8 mouse cellular contexts compared by ENCODE assay signal in genomic region chr19:46327531-46328064, GRCm38 (mm10). TPM values are rescaled to one million over a fixed set of nuclear protein-coding genes. Genes with fewer than 3 reads are reported as not detected.
DNase-seq lines count a peak whose midpoint lies in the region; ATAC-seq and TF ChIP-seq lines count a peak whose summit lies in the region.

No protein-coding gene starts in this region.

- H3K27ac ChIP-seq in heart, embryonic 15.5 days, result peak overlapping the region; percentile 86
- H3K27ac ChIP-seq in hindbrain, embryonic 10.5 days, result peak overlapping the region; percentile 94
- H3K27ac ChIP-seq in macrophage, result peak overlapping the region; percentile 66

- no peaks in the 10 kb centered on the region for H3K9me3 ChIP-seq in heart, embryonic 15.5 days (replicated peaks)
- H3K9me3 ChIP-seq in G1E (replicated peaks), result no peaks in the 10 kb centered on the region
- H3K9me3 ChIP-seq in hindbrain, embryonic 10.5 days, result no peaks in the 10 kb centered on the region

- H3K4me3 ChIP-seq in heart, embryonic 15.5 days, result peak overlapping the region; percentile 68
- peak overlapping the region; percentile 83 for H3K4me3 ChIP-seq in G1E (ENCODE audit: low read depth, low read length)
- H3K4me3 ChIP-seq in hindbrain, embryonic 10.5 days, result peak overlapping the region; percentile 82
- H3K4me3 ChIP-seq in macrophage (ENCODE audit: inconsistent target), result peak overlapping the region; percentile 63

- no peak overlapping the region; the same call in 1 of the 2 replicates for H3K9ac ChIP-seq in heart, embryonic 15.5 days

- H3K36me3 ChIP-seq in heart, embryonic 15.5 days, result peaks cover 11% of the 10 kb centered on the region; the same call in 1 of the 2 replicates
- peaks cover 34% of the 10 kb centered on the region for H3K36me3 ChIP-seq in G1E (replicated peaks)
- H3K36me3 ChIP-seq in hindbrain, embryonic 10.5 days, result peaks cover 25% of the 10 kb centered on the region
- H3K36me3 ChIP-seq in macrophage (ENCODE audit: inconsistent target), result peaks cover 13% of the 10 kb centered on the region; the same call in 1 of the 2 replicates

- peaks cover 31% of the 10 kb centered on the region for H3K4me1 ChIP-seq in heart, embryonic 15.5 days (replicated peaks)
- peaks cover 56% of the 10 kb centered on the region for H3K4me1 ChIP-seq in G1E (ENCODE audit: insufficient read depth, low read depth, low read length)
- peaks cover 78% of the 10 kb centered on the region for H3K4me1 ChIP-seq in hindbrain, embryonic 10.5 days (replicated peaks)

- H3K27me3 ChIP-seq in heart, embryonic 15.5 days, result peaks cover 48% of the 10 kb centered on the region
- peaks cover 41% of the 10 kb centered on the region for H3K27me3 ChIP-seq in G1E (ENCODE audit: insufficient read depth, low read length)
- peaks cover 67% of the 10 kb centered on the region for H3K27me3 ChIP-seq in hindbrain, embryonic 10.5 days (ENCODE audit: insufficient read depth, poor library complexity, severe bottlenecking)

- no peak for ATAC-seq in heart, embryonic 15.5 days (replicated peaks; ENCODE audit: insufficient number of reproducible peaks, insufficient read depth, low FRiP score, low read depth)
- ATAC-seq in G1E (ENCODE audit: extremely low read depth, insufficient number of reproducible peaks, low FRiP score, poor library complexity, severe bottlenecking), result no peak

- 26% methylated on average over 14 of the region's 14 CpGs for WGBS in heart, embryonic 15.5 days
- WGBS in hindbrain, embryonic 10.5 days, result 28% methylated on average over 14 of the region's 14 CpGs
- 39% methylated on average over 14 of the region's 14 CpGs for WGBS in macrophage (ENCODE audit: missing documents)

- no peak for DNase-seq in heart, adult 9 months (ENCODE audit: low spot score in 2 of 2)
- no peak for DNase-seq in G1E (ENCODE audit: low spot score)
- no peak for DNase-seq in hindbrain, embryonic 10.5 days (ENCODE audit: low spot score)
- DNase-seq in gastrocnemius, adult 8-10 months (ENCODE audit: low spot score in 2 of 2), result no peak
- DNase-seq in embryo, embryonic 9.5 days (ENCODE audit: extremely low spot score), result no peak
- DNase-seq in layer of hippocampus, adult 18-20 months (ENCODE audit: low spot score in 2 of 2), result no peak

- no peak for TF ChIP-seq CTCF in G1E (IDR thresholded peaks at IDR 0.05; ENCODE audit: low read depth, low read length)

- no peaks in the 10 kb centered on the region for H3K79me2 ChIP-seq in macrophage (ENCODE audit: inconsistent target)

- peak overlapping the region; percentile 93 for H3K4me2 ChIP-seq in heart, embryonic 15.5 days

RNA-seq across cellular contexts. Expression of gene Fbxl15, which starts 0.4 kb away (rescaled TPM):
- 10.5 and 11.4 TPM in 2 replicates for polyA plus RNA-seq in heart, embryonic 15.5 days (2015; fragmentation: Nextera tagmentation; extraction: Ambion mirVana)
- total RNA-seq in G1E (2014; fragmentation: Nextera tagmentation) (2.0 and 2.2 TPM in 2 replicates), G1E (2017) (2.5 and 3.8 TPM in 2 replicates)
- polyA plus RNA-seq in G1E (2012) (15.2 and 16.5 TPM in 2 replicates), macrophage (2018) (1.1 to 6.6 TPM (median 6.4 TPM) in 3 replicates)
- 23.2 and 28.2 TPM in 2 replicates for polyA plus RNA-seq in hindbrain, embryonic 10.5 days (2016; fragmentation: Nextera tagmentation; extraction: Ambion mirVana)
- 1 to 10 TPM in 25 of 26 experiments, under 1 TPM in 1; 0.69 to 7.2 (median 3.3) TPM for total RNA-seq in macrophage (2018; cell fraction: chromatin; rRNA removed)
- 1 to 10 TPM; 4.4 to 9.7 (median 6.5) TPM for total RNA-seq in macrophage (2018; cell fraction: cytosol; rRNA removed)
- total RNA-seq in macrophage (2018; cell fraction: nucleus; rRNA removed), result 1 to 10 TPM; 1.3 to 8.8 (median 4.4) TPM
- total RNA-seq in gastrocnemius, adult 8-10 months (2022), result 1 to 10 TPM; 2.0 to 3.9 (median 3.0) TPM
- 10 to 100 TPM; 30.7 to 31.5 TPM for total RNA-seq in layer of hippocampus, adult 18-20 months (2021)

RNA-seq across cellular contexts. Expression of gene Psd, which starts 0.6 kb away (rescaled TPM):
- polyA plus RNA-seq in heart, embryonic 15.5 days (2015; fragmentation: Nextera tagmentation; extraction: Ambion mirVana), result 4.5 and 6.8 TPM in 2 replicates
- total RNA-seq in G1E (2014; fragmentation: Nextera tagmentation) (1.6 TPM in 1 of 2 replicates, not detected in the other), G1E (2017) (0.23 and 1.1 TPM in 2 replicates)
- polyA plus RNA-seq in G1E (2012) (0.41 and 0.74 TPM in 2 replicates), macrophage (2018) (0.13 to 0.33 TPM in 2 of 3 replicates, not detected in the other)
- 4.5 and 9.7 TPM in 2 replicates for polyA plus RNA-seq in hindbrain, embryonic 10.5 days (2016; fragmentation: Nextera tagmentation; extraction: Ambion mirVana)
- 1 to 10 TPM in 16 of 26 experiments, under 1 TPM in 10; 0.41 to 3.9 (median 1.1) TPM for total RNA-seq in macrophage (2018; cell fraction: chromatin; rRNA removed)
- total RNA-seq in macrophage (2018; cell fraction: cytosol; rRNA removed), result under 1 TPM in 18 of 26 experiments, not detected in 8; 0.03 to 0.62 (median 0.11) TPM
- 1 to 10 TPM in 10 of 26 experiments, under 1 TPM in 12, not detected in 4; 0.28 to 2.7 (median 0.93) TPM for total RNA-seq in macrophage (2018; cell fraction: nucleus; rRNA removed)
- total RNA-seq in gastrocnemius, adult 8-10 months (2022), result under 1 TPM in 2 of 4 experiments, not detected in 2; 0.15 to 0.19 TPM
- total RNA-seq in layer of hippocampus, adult 18-20 months (2021), result 100 to 1,000 TPM; 799 to 877 TPM

RNA-seq across cellular contexts. Expression of gene Cuedc2, which starts 10.9 kb away (rescaled TPM):
- polyA plus RNA-seq in heart, embryonic 15.5 days (2015; fragmentation: Nextera tagmentation; extraction: Ambion mirVana), result 118 and 139 TPM in 2 replicates
- total RNA-seq in G1E (2014; fragmentation: Nextera tagmentation) (39.2 and 73.6 TPM in 2 replicates), G1E (2017) (142 and 148 TPM in 2 replicates)
- polyA plus RNA-seq in G1E (2012) (124 and 147 TPM in 2 replicates), macrophage (2018) (107 to 134 TPM (median 122 TPM) in 3 replicates)
- 260 and 279 TPM in 2 replicates for polyA plus RNA-seq in hindbrain, embryonic 10.5 days (2016; fragmentation: Nextera tagmentation; extraction: Ambion mirVana)
- 100 to 1,000 TPM in 4 of 26 experiments, 10 to 100 TPM in 22; 19.6 to 148 (median 75.5) TPM for total RNA-seq in macrophage (2018; cell fraction: chromatin; rRNA removed)
- total RNA-seq in macrophage (2018; cell fraction: cytosol; rRNA removed), result 100 to 1,000 TPM in 19 of 26 experiments, 10 to 100 TPM in 7; 86.3 to 159 (median 111) TPM
- total RNA-seq in macrophage (2018; cell fraction: nucleus; rRNA removed), result 100 to 1,000 TPM in 5 of 26 experiments, 10 to 100 TPM in 21; 42.6 to 129 (median 72.4) TPM
- total RNA-seq in gastrocnemius, adult 8-10 months (2022), result 10 to 100 TPM; 57.5 to 66.3 (median 64.3) TPM
- total RNA-seq in layer of hippocampus, adult 18-20 months (2021), result 100 to 1,000 TPM; 179 to 182 TPM

RNA-seq across cellular contexts. Expression of gene Mfsd13a, which starts 13.3 kb away (rescaled TPM):
- 4.1 and 7.5 TPM in 2 replicates for polyA plus RNA-seq in heart, embryonic 15.5 days (2015; fragmentation: Nextera tagmentation; extraction: Ambion mirVana)
- total RNA-seq in G1E (2014; fragmentation: Nextera tagmentation) (not detected in 2 replicates), G1E (2017) (not detected in 2 replicates)
- polyA plus RNA-seq in G1E (2012) (0.08 and 0.20 TPM in 2 replicates), macrophage (2018) (15.2 to 23.8 TPM (median 20.1 TPM) in 3 replicates)
- polyA plus RNA-seq in hindbrain, embryonic 10.5 days (2016; fragmentation: Nextera tagmentation; extraction: Ambion mirVana), result 10.0 and 11.9 TPM in 2 replicates
- 10 to 100 TPM in 9 of 26 experiments, 1 to 10 TPM in 17; 3.6 to 15.7 (median 8.5) TPM for total RNA-seq in macrophage (2018; cell fraction: chromatin; rRNA removed)
- 10 to 100 TPM; 15.4 to 33.3 (median 24.1) TPM for total RNA-seq in macrophage (2018; cell fraction: cytosol; rRNA removed)
- 10 to 100 TPM in 24 of 26 experiments, 1 to 10 TPM in 2; 9.4 to 52.4 (median 17.7) TPM for total RNA-seq in macrophage (2018; cell fraction: nucleus; rRNA removed)
- 1 to 10 TPM; 1.1 to 2.2 (median 1.9) TPM for total RNA-seq in gastrocnemius, adult 8-10 months (2022)
- total RNA-seq in layer of hippocampus, adult 18-20 months (2021), result 10 to 100 TPM; 28.2 to 29.0 TPM

RNA-seq across cellular contexts. Expression of gene 2310034G01Rik, which starts 22.5 kb away (rescaled TPM):
- polyA plus RNA-seq in heart, embryonic 15.5 days (2015; fragmentation: Nextera tagmentation; extraction: Ambion mirVana), result 0.67 and 1.1 TPM in 2 replicates
- not detected in 2 replicates for total RNA-seq in G1E (2014; fragmentation: Nextera tagmentation)
- total RNA-seq in G1E (2017), result not detected in 2 replicates
- polyA plus RNA-seq in G1E (2012), result not detected in 2 replicates
- polyA plus RNA-seq in hindbrain, embryonic 10.5 days (2016; fragmentation: Nextera tagmentation; extraction: Ambion mirVana), result 1.1 and 1.4 TPM in 2 replicates
- 1 to 10 TPM in 1 of 26 experiments, under 1 TPM in 2, not detected in 23; 0.33 to 1.7 (median 0.75) TPM for total RNA-seq in macrophage (2018; cell fraction: chromatin; rRNA removed)
- under 1 TPM in 22 of 26 experiments, not detected in 4; 0.07 to 0.54 (median 0.21) TPM for total RNA-seq in macrophage (2018; cell fraction: cytosol; rRNA removed)
- total RNA-seq in macrophage (2018; cell fraction: nucleus; rRNA removed), result 1 to 10 TPM in 1 of 26 experiments, under 1 TPM in 6, not detected in 19; 0.29 to 1.2 (median 0.48) TPM
- 0.17 to 0.31 TPM (median 0.27 TPM) in 3 replicates for polyA plus RNA-seq in macrophage (2018)
- under 1 TPM in 3 of 4 experiments, not detected in 1; 0.27 to 0.35 (median 0.29) TPM for total RNA-seq in gastrocnemius, adult 8-10 months (2022)
- total RNA-seq in layer of hippocampus, adult 18-20 months (2021), result 1 to 10 TPM in 1 of 2 experiments, under 1 TPM in 1; 0.77 to 1.2 TPM
